Mouse (Mus musculus) small intestine, adult 2 months (tissue): Measurements from ENCODE around the gene Aebp1. TPM values are rescaled to one million over a fixed set of nuclear protein-coding genes. Genes with fewer than 3 reads are reported as not detected.
A peak's percentile ranks its signal among the peaks of the same experiment; 100 is the strongest.

ENCODE experiments used
- H3K27ac ChIP-seq: fragments of 200-500 bp; 2 replicates; pipeline ENCODE4 v1.5.1; 2012; ENCODE audit warnings: low read depth, low read length, control low read depth, inconsistent platforms; ENCODE audit not compliant: insufficient read depth
- H3K27me3 ChIP-seq: fragments of 200-500 bp; 2 replicates; pipeline ENCODE4 v1.6.1; 2012; ENCODE audit warnings: mild to moderate bottlenecking, moderate library complexity, low read length, inconsistent platforms; ENCODE audit not compliant: control insufficient read depth, insufficient read depth
- H3K36me3 ChIP-seq: fragments of 200-500 bp; 2 replicates; pipeline ENCODE4 v1.6.1; 2012; ENCODE audit warnings: mild to moderate bottlenecking, low read length, control low read depth, inconsistent platforms; ENCODE audit not compliant: control insufficient read depth, insufficient read depth
- H3K4me1 ChIP-seq: fragments of 200-500 bp; 2 replicates; pipeline ENCODE4 v1.6.1; 2012; ENCODE audit warnings: low read length, inconsistent platforms, mixed read lengths; ENCODE audit not compliant: control insufficient read depth, insufficient read depth, insufficient read length
- H3K4me3 ChIP-seq: fragments of 200-500 bp; 2 replicates; pipeline ENCODE4 v1.5.1; 2012; ENCODE audit warnings: low read depth, mild to moderate bottlenecking, control low read depth, inconsistent platforms, low read length, moderate library complexity
- CTCF ChIP-seq: fragments of 200-500 bp; IDR thresholded peaks from 2 replicates; pipeline ENCODE4 v1.5.1; 2012; ENCODE audit warnings: low read depth, mild to moderate bottlenecking, control low read depth, inconsistent platforms, low read length, moderate library complexity, mixed read lengths; ENCODE audit not compliant: insufficient replicate concordance, insufficient read length; ENCODE audit errors: extremely low read depth
- POLR2A ChIP-seq: fragments of 200-500 bp; IDR thresholded peaks from 2 replicates; pipeline ENCODE4 v1.6.1; 2012; ENCODE audit warnings: low read depth, mild to moderate bottlenecking, control low read depth, inconsistent platforms, low read length, moderate library complexity
- WGBS: fragments of 180-500 bp; shearing (Covaris S2); methylation state at CpG from one replicate; pipeline ENCODE4 v1.1.7; 2018; 5-methylcytosine and 5-hydroxymethylcytosine counted together
- polyA plus RNA-seq: library from polyadenylated mRNA; depleted of rRNA; stranded (reverse); fragments of >200 nt; gene quantifications from 2 replicates; pipeline ENCODE4 v1.2.3, GENCODE M21; 2012

Gene Aebp1
- polyA plus RNA-seq, 1 experiment = 14.2 TPM

DNA sequence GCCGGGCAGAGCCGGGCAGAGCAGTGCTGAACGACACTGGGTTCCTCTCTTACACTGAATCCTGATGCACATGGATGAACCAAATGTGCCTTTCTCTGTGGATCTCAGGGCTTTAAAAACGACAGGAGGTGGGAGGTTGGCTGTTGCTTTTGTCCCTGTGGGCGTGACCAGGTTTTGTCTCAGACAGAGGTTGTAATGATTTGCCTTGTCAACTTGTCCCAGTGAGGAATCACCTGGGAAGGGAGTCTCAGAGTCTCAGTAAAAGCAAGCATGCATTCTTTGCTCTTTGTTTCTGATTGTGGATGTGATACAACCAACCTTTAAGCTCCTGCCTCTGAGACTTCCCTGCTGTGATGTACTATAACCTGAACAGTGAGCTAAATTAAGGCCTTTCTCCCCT, 45.3 kb downstream of the Aebp1 start:
- 74% methylated on average over 5 of the region's 5 CpGs for WGBS
- Histone ChIP-seq H3K4me3 (no peak overlapping the region), H3K36me3 (no peaks in the 10 kb centered on the region), H3K4me1 (peaks cover 2% of the 10 kb centered on the region), H3K27me3 (no peaks in the 10 kb centered on the region), H3K27ac (no peak overlapping the region)
- no peak for TF ChIP-seq CTCF
- no peak for TF ChIP-seq POLR2A

- no peak overlapping the region for H3K4me3 ChIP-seq
- no peak overlapping the region for H3K27ac ChIP-seq
- 39% methylated on average over 4 of the region's 4 CpGs for WGBS
- H3K36me3 ChIP-seq = no peaks in the 10 kb centered on the region
- TF ChIP-seq CTCF = no peak
- no peak for TF ChIP-seq POLR2A
- H3K27me3 ChIP-seq = no peaks in the 10 kb centered on the region
- H3K4me1 ChIP-seq = no peaks in the 10 kb centered on the region
Measured at GRCm38 (mm10) chr11:5908642-5909041, 46.9 kb downstream of the Aebp1 start.

GRCm38 (mm10) chr11:5912635-5913034, 50.9 kb downstream of the Aebp1 start:
- Histone ChIP-seq H3K4me3 (no peak overlapping the region), H3K27me3 (no peaks in the 10 kb centered on the region), H3K4me1 (no peaks in the 10 kb centered on the region), H3K36me3 (no peaks in the 10 kb centered on the region), H3K27ac (no peak overlapping the region)
- TF ChIP-seq POLR2A = no peak
- peak; percentile 72; the same call in 1 of the 2 replicates for TF ChIP-seq CTCF
- 34% methylated on average over 5 of the region's 5 CpGs for WGBS

- Histone ChIP-seq H3K27ac (no peak overlapping the region), H3K4me1 (no peaks in the 10 kb centered on the region), H3K4me3 (no peak overlapping the region), H3K27me3 (no peaks in the 10 kb centered on the region), H3K36me3 (no peaks in the 10 kb centered on the region)
- WGBS = 58% methylated on average over 8 of the region's 8 CpGs
- TF ChIP-seq POLR2A (no peak), CTCF (no peak)
Measured at GRCm38 (mm10) chr11:5913256-5913655, 51.5 kb downstream of the Aebp1 start.

DNA sequence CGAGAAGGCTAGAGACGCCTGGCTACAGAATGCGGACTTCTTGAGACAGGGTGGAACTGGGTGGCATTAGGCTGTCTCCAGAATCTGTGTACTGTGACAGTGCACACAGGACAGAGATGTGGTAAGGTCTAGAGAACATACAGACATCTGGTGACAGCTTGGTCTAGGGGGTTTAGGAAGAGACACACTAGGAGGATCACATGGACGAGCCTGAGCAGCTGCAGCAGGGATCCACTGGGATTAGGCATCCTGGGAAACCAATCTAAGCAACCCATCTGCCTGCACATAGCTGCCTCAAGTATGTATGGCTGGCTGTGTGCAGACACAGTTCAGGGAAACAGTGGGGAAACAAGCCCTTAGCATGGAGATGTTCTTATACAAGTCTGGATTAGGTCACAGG, 52.2 kb downstream of the Aebp1 start:
- H3K27me3 ChIP-seq = no peaks in the 10 kb centered on the region
- H3K27ac ChIP-seq = no peak overlapping the region
- 81% methylated on average over 4 of the region's 4 CpGs for WGBS
- no peaks in the 10 kb centered on the region for H3K36me3 ChIP-seq
- no peak overlapping the region for H3K4me3 ChIP-seq
- H3K4me1 ChIP-seq = no peaks in the 10 kb centered on the region
- no peak for TF ChIP-seq POLR2A
- TF ChIP-seq CTCF = no peak

- Histone ChIP-seq H3K36me3 (no peaks in the 10 kb centered on the region), H3K27ac (no peak overlapping the region), H3K4me3 (no peak overlapping the region), H3K4me1 (no peaks in the 10 kb centered on the region), H3K27me3 (no peaks in the 10 kb centered on the region)
- TF ChIP-seq CTCF (no peak), POLR2A (no peak)
- WGBS = 50% methylated on average over 5 of the region's 5 CpGs
Measured at GRCm38 (mm10) chr11:5914940-5915339, 53.2 kb downstream of the Aebp1 start.

DNA sequence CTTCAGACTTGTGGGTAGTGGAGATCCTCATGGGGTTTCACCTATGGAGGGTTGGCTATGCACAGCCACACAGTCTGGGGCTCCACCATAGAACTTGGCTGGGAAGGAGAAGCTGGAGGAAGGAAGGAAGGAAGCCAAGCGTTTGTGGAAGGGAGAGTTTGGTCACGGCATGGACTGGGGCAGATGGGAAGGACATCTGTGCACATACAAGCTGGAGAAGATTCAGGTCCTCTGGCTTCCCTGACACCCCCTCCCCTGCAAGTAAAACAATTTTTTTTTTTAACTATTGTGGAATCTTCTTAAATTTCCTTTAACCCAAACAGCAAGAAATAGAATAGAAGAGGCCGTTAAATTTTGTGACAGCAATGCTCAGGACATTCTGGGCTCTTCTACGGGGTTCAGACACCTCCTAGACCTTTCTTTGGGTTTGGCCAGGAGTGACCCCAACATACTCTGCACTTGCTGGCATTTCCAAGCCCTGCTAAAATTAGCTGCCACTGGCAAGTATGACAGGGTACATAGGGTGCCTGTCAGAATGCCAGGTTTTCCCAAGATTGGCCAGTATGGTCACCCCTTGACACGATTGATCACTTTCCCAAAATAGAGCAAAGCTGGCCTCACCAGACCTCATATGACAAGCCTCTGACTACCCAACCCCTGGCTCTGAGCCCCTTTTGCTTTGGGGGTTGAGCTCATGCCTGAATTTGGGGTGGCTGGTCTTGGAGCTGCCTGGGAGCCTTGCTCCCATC, 53.9 kb downstream of the Aebp1 start:
- 0 out of 2 replicates have a peak, but pooled peaks cover 2% of the 10 kb centered on the region for H3K4me1 ChIP-seq
- H3K36me3 ChIP-seq = no peaks in the 10 kb centered on the region
- H3K4me3 ChIP-seq = no peak overlapping the region
- H3K27ac ChIP-seq = no peak overlapping the region
- 62% methylated on average over 5 of the region's 5 CpGs for WGBS
- no peak for TF ChIP-seq CTCF
- TF ChIP-seq POLR2A = no peak
- H3K27me3 ChIP-seq = no peaks in the 10 kb centered on the region
